Mouse (Mus musculus) hindbrain, embryonic 14.5 days (tissue): Measurements from ENCODE around the gene Neb. TPM values are rescaled to one million over a fixed set of nuclear protein-coding genes. Genes with fewer than 3 reads are reported as not detected.

ENCODE experiments used
- ATAC-seq: fragments of 200-750 bp; cut with Nextera tagmentation; 2 replicates; pipeline ENCODE4 v1.8.0; 2017; ENCODE audit warnings: moderate number of reproducible peaks, mild to moderate bottlenecking, moderate TSS enrichment, moderate library complexity; ENCODE audit not compliant: low FRiP score
- DNase-seq: peaks from one replicate; pipeline ENCODE4 v3.0.0-alpha.2; 2015; ENCODE audit warnings: low spot score
- H3K27ac ChIP-seq: fragments of 300-500 bp; sonication (generic); 2 replicates; pipeline ENCODE4 v1.5.1; 2014; ENCODE audit warnings: mild to moderate bottlenecking, moderate library complexity
- H3K27me3 ChIP-seq: fragments of 300-500 bp; sonication (generic); 2 replicates; pipeline ENCODE4 v1.6.1; 2014; ENCODE audit warnings: mild to moderate bottlenecking, low read length, mixed read lengths; ENCODE audit not compliant: control insufficient read depth, insufficient read depth
- H3K36me3 ChIP-seq: fragments of 300-500 bp; sonication (generic); replicated peaks from 2 replicates; pipeline ENCODE4 v1.6.1; 2014; ENCODE audit not compliant: control insufficient read depth, insufficient read depth
- H3K4me1 ChIP-seq: fragments of 300-500 bp; sonication (generic); replicated peaks from 2 replicates; pipeline ENCODE4 v1.6.1; 2014; ENCODE audit warnings: antibody characterized with exemption, low read length, mixed read lengths; ENCODE audit not compliant: control insufficient read depth, insufficient read depth
- H3K4me2 ChIP-seq: fragments of 300-500 bp; sonication (generic); replicated peaks from 2 replicates; pipeline ENCODE4 v1.6.1; 2014; ENCODE audit warnings: mild to moderate bottlenecking, moderate library complexity
- H3K4me3 ChIP-seq: fragments of 300-500 bp; sonication (generic); replicated peaks from 2 replicates; pipeline ENCODE4 v1.5.1; 2014; ENCODE audit warnings: mild to moderate bottlenecking, low read length
- H3K9ac ChIP-seq: fragments of 300-500 bp; sonication (generic); 2 replicates; pipeline ENCODE4 v1.6.1; 2014
- H3K9me3 ChIP-seq: fragments of 300-500 bp; sonication (generic); 2 replicates; pipeline ENCODE4 v1.6.1; 2016; ENCODE audit warnings: low read length; ENCODE audit not compliant: control insufficient read depth
- WGBS: fragments of 180-500 bp; shearing (Covaris S2); extraction: QIAGEN DNeasy Blood & Tissue Kit; methylation state at CpG from one replicate; pipeline ENCODE4 v1.1.7; 2014; 5-methylcytosine and 5-hydroxymethylcytosine counted together
- polyA plus RNA-seq: library from polyadenylated mRNA; unstranded; fragments of >200 nt; fragmentation: Nextera tagmentation; extraction: Ambion mirVana; gene quantifications from 2 replicates; pipeline ENCODE4 v1.2.1, GENCODE M21; 2014

The Neb gene
- polyA plus RNA-seq, 1 experiment from 2014 or later = 0.74 TPM

DNA sequence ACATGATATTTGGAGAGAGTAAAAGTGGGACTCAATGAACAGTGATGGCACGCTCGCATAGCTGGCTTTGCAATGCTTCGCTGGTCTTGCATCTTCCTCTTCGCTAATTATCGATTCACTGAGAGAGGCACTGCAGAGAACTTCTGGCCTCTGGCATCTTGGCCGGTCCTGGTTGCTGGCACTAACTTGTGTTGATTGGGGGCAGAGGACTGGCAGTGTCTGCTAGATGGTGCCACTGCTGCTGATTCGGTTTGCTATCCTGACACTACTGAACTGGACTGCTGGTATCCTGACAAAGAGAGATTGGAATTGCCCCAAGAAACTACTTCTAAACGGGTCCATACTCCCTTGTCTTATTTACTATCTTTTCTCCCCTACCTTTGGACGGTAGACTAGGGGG, 17.2 kb downstream of the Neb start:
- H3K27me3 ChIP-seq = no peaks in the 10 kb centered on the region
- ATAC-seq = no peak
- H3K4me2 ChIP-seq = no peak overlapping the region
- no peak overlapping the region for H3K4me3 ChIP-seq
- no peak overlapping the region for H3K27ac ChIP-seq
- no peaks in the 10 kb centered on the region for H3K4me1 ChIP-seq
- H3K36me3 ChIP-seq = no peaks in the 10 kb centered on the region
- 91% methylated on average over 9 of the region's 9 CpGs for WGBS
- H3K9me3 ChIP-seq = no peaks in the 10 kb centered on the region
- no peak for DNase-seq
- no peak overlapping the region for H3K9ac ChIP-seq

DNA sequence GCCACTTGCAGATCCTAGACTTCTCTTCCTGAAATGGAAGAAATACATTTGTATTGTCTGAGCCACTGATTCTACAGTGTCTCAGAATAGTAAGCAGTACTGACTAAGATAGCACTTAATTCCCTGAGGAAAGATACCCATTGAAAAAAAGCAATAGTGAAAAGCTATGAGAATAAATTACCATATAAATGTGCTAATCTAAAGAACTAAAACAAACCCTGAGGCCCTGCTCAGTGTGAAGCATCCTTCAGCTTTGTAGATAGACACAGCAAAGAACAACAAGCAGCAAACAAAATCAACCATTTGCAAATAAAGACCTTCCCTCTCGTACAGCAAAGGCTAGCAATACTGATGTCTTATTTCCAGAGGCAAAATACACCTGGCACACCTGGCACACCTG, 18.6 kb downstream of the Neb start:
- H3K9ac ChIP-seq = no peak overlapping the region
- H3K27ac ChIP-seq = no peak overlapping the region
- H3K27me3 ChIP-seq = no peaks in the 10 kb centered on the region
- ATAC-seq = 0 out of 2 replicates have a peak, but pooled peaks have one; percentile 48
- no peak overlapping the region for H3K4me3 ChIP-seq
- no peaks in the 10 kb centered on the region for H3K4me1 ChIP-seq
- no peaks in the 10 kb centered on the region for H3K9me3 ChIP-seq
- H3K4me2 ChIP-seq = no peak overlapping the region
- WGBS = 38% methylated on average over 1 of the region's 1 CpGs
- no peaks in the 10 kb centered on the region for H3K36me3 ChIP-seq
- DNase-seq = no peak

DNA sequence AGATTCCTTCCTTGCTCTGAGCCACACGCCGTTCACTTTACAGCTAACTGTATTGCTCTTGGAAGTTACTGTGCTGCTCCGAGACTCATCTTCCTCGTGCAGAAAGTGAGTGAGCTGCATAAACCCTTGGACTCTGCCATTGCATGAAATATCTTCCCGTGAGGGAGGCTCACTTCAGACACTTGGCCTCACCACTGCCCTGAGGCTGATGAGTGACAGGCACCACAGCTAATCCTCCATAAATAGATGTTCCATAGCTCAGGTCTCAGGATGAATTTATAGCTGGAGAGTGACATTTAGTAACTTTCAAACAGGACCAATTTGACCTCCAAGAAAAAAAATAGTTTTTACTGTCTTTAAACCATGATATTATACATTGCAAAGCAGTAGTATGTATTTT, 20.1 kb downstream of the Neb start:
- DNase-seq (no peak), ATAC-seq (no peak)
- H3K4me3 ChIP-seq = no peak overlapping the region
- H3K27ac ChIP-seq = no peak overlapping the region
- 84% methylated on average over 5 of the region's 5 CpGs for WGBS
- no peak overlapping the region for H3K9ac ChIP-seq
- H3K27me3 ChIP-seq = no peaks in the 10 kb centered on the region
- H3K4me2 ChIP-seq = no peak overlapping the region
- H3K4me1 ChIP-seq = no peaks in the 10 kb centered on the region
- no peaks in the 10 kb centered on the region for H3K9me3 ChIP-seq
- H3K36me3 ChIP-seq = no peaks in the 10 kb centered on the region

DNA sequence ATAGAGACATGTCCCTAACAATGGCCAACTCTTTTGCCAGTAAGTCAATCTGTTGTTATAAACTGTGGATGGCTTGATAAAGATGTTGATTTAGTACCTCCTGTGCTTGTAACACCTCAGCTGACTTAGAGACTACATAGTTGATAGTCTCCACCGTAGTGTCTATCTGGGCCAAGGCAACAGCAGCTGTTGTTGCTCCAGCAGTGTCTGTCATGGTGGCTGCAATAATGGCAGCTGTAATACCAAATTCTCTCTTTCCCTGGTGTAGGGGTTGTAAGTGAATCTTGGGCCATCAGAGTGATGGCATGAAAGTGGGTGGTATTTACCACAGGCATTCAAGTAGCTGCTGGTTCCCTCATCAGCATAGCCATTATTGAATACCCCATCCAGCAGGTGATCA, 27.2 kb downstream of the Neb start:
- H3K4me1 ChIP-seq = no peaks in the 10 kb centered on the region
- no peak overlapping the region for H3K27ac ChIP-seq
- ATAC-seq = no peak
- no peaks in the 10 kb centered on the region for H3K36me3 ChIP-seq
- H3K4me3 ChIP-seq = no peak overlapping the region
- H3K9ac ChIP-seq = no peak overlapping the region
- H3K9me3 ChIP-seq = 0 out of 2 replicates have a peak, but pooled peaks cover 10% of the 10 kb centered on the region
- H3K4me2 ChIP-seq = no peak overlapping the region
- WGBS = 96% methylated on average over 1 of the region's 1 CpGs
- H3K27me3 ChIP-seq = no peaks in the 10 kb centered on the region
- no peak for DNase-seq

DNA sequence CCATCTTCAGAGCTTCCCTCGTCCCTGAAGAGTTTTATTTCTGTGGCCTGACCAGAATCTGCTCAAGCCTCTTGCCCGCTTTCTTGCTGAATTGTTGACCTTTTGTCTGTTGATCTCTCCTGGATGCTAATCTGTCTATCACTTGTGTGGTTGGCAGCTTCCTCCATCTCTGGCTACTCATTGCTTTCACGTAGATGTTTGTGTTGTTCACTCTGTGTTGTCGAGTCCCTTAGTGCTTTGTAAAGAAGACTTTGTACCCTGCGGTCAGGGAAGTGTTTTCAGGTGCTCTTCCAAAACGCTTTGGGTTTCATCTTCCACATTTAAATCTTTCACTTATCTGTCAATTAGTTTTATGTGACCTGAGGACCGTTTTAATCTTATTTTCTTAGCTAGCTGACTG, 37.3 kb downstream of the Neb start:
- DNase-seq (no peak), ATAC-seq (no peak)
- Histone ChIP-seq H3K27ac (no peak overlapping the region), H3K36me3 (no peaks in the 10 kb centered on the region), H3K27me3 (no peaks in the 10 kb centered on the region), H3K9ac (no peak overlapping the region), H3K9me3 (no peaks in the 10 kb centered on the region), H3K4me3 (no peak overlapping the region), H3K4me2 (no peak overlapping the region), H3K4me1 (no peaks in the 10 kb centered on the region)
- WGBS = 81% methylated on average over 7 of the region's 7 CpGs

DNA sequence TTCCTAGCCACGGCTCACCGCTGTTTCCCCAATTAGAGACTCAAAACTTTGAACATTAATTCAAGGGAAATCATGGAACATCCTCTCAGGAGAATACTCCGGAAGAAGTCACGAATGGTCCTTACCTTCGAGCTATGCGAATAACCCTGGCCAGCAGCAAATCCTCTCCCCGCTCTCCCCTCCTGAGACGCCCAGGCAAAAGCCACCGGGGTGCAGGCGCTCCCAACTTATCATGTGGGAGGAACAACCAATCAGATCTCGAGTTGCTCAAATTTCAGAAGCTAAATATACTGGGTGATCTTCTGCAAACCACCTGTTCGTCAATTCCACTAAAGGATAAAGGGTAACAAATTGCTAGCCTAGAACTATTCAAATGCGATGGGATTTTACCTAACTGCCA, 42.7 kb downstream of the Neb start:
- 85% methylated on average over 13 of the region's 13 CpGs for WGBS
- no peak for DNase-seq
- no peak overlapping the region for H3K4me3 ChIP-seq
- no peaks in the 10 kb centered on the region for H3K4me1 ChIP-seq
- no peak overlapping the region for H3K27ac ChIP-seq
- no peak overlapping the region for H3K9ac ChIP-seq
- no peaks in the 10 kb centered on the region for H3K27me3 ChIP-seq
- ATAC-seq = no peak
- no peaks in the 10 kb centered on the region for H3K36me3 ChIP-seq
- no peaks in the 10 kb centered on the region for H3K9me3 ChIP-seq
- H3K4me2 ChIP-seq = no peak overlapping the region

DNA sequence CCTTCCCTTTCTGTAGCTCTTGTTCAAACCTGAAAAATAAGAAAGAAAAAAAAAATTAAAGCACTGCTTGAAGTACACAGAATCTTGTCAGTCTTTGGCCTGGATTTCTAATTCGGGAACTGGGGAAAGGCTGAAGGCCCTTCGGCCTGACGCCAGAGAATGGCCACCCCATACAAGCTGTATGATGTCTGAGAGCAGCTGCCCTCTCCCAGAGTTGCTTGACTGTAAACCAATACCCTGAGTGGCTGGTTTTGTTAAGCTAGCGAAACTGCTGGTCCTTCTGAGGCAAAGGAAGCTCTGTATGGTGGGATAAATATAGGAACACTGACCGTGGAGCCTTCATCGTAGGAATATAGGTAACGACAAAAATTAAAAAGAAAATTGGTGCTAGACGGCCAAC, 43.2 kb downstream of the Neb start:
- H3K4me3 ChIP-seq = no peak overlapping the region
- WGBS = 89% methylated on average over 8 of the region's 8 CpGs
- H3K36me3 ChIP-seq = no peaks in the 10 kb centered on the region
- DNase-seq (no peak), ATAC-seq (no peak)
- no peaks in the 10 kb centered on the region for H3K27me3 ChIP-seq
- H3K4me1 ChIP-seq = no peaks in the 10 kb centered on the region
- no peak overlapping the region for H3K4me2 ChIP-seq
- no peaks in the 10 kb centered on the region for H3K9me3 ChIP-seq
- H3K27ac ChIP-seq = no peak overlapping the region
- no peak overlapping the region for H3K9ac ChIP-seq

DNA sequence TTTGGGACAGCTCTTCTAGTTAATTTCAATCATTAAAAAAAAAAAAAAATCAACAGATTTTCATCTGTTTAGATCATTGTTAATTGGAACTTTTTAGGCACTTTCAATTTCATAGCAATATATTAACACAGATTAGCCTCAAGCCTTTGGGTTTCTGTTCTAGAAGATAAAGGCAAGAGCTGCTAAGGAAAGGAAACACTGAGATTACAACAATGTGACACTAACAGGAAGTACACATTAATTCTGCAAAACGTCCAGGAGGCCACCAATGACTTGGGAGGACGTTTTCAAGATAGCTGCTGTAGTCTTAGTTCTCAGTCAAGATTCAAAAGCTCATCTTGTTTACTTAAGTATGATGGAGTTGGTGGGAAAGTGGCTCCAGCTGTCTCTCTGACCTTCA, 44.7 kb downstream of the Neb start:
- no peak for ATAC-seq
- Histone ChIP-seq H3K9ac (no peak overlapping the region), H3K4me1 (no peaks in the 10 kb centered on the region), H3K27ac (no peak overlapping the region), H3K27me3 (no peaks in the 10 kb centered on the region), H3K9me3 (no peaks in the 10 kb centered on the region), H3K4me2 (no peak overlapping the region), H3K36me3 (no peaks in the 10 kb centered on the region), H3K4me3 (no peak overlapping the region)
- DNase-seq = no peak
- WGBS = 64% methylated on average over 2 of the region's 2 CpGs

DNA sequence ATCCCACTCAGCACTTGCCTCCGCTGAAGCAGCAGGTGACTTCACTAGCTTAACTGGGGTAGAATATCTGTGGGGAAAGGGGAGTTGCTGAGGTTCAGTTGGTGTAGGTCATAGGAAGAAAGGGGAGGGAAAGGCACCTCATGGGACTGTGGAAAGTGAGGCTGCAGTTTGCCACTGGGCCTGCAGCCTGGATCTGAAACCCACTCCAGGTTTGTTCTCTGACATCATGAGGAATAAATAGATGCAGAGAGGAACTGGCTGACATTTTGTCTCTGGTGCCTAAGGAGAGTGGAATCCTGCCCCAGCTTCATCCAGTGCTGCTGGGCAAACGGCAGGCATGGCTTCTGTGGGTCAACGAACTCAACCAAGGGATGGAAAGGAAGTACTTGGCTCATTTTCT, 46.5 kb downstream of the Neb start:
- DNase-seq (no peak), ATAC-seq (no peak)
- no peak overlapping the region for H3K9ac ChIP-seq
- no peaks in the 10 kb centered on the region for H3K9me3 ChIP-seq
- no peak overlapping the region for H3K4me3 ChIP-seq
- no peaks in the 10 kb centered on the region for H3K36me3 ChIP-seq
- WGBS = 92% methylated on average over 3 of the region's 3 CpGs
- H3K4me1 ChIP-seq = no peaks in the 10 kb centered on the region
- H3K4me2 ChIP-seq = no peak overlapping the region
- H3K27ac ChIP-seq = no peak overlapping the region
- no peaks in the 10 kb centered on the region for H3K27me3 ChIP-seq

DNA sequence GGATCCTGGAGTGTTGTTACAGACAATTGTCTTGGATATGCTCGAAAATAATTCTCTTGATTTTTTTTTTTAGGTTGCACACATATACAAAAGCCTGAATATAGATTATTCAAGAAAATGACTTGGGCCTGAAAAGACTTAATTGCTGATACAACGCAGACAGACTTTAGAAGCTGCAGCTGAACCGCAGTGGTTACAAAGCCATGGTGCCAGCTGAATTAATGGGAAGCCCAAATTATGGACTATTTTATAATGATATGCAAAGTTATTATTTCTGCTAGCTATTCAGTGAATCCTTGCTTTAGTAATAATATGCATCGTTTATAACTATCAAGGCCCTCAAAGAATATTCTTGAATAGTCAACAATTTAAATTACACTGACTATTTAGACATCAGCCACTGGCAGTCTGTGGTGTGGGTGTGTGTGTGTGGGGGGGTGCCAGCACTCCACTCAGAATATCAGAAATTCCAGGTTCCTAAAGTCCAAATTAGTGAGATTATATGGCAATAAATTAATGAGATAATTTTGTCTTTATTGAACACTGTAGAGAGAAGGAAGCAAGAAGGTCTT, 50.9 kb downstream of the Neb start:
- Histone ChIP-seq H3K9ac (no peak overlapping the region), H3K4me1 (no peaks in the 10 kb centered on the region), H3K4me2 (no peak overlapping the region), H3K4me3 (no peak overlapping the region), H3K9me3 (no peaks in the 10 kb centered on the region), H3K27me3 (no peaks in the 10 kb centered on the region), H3K36me3 (no peaks in the 10 kb centered on the region), H3K27ac (no peak overlapping the region)
- DNase-seq = no peak
- no peak for ATAC-seq
- WGBS = 73% methylated on average over 4 of the region's 4 CpGs
